Mouse (Mus musculus): ENCODE measurements around the gene Plppr1. TPM values are rescaled to one million over a fixed set of nuclear protein-coding genes. Genes with fewer than 3 reads are reported as not detected.

Plppr1 gene
- polyA plus RNA-seq, 1 experiment: not detected

GRCm38 (mm10) chr4:49210457-49210856, 151.4 kb downstream of the Plppr1 start:
- Histone ChIP-seq H3ac (ENCODE audit: control insufficient read depth, insufficient read length) (no peak overlapping the region), H3K27me3 (ENCODE audit: control insufficient read depth, insufficient read depth, insufficient read length) (no peaks in the 10 kb centered on the region), H3K4me3 (no peak overlapping the region), H3K79me2 (ENCODE audit: control insufficient read depth, insufficient read depth) (no peaks in the 10 kb centered on the region), H3K36me3 (ENCODE audit: control insufficient read depth, insufficient read depth) (no peaks in the 10 kb centered on the region), H3K4me2 (ENCODE audit: low read depth) (no peak overlapping the region)
- TF ChIP-seq POLR2A (IDR thresholded peaks at IDR 0.05; ENCODE audit: insufficient read length, low read depth): no peak
- TF ChIP-seq E2F4 (IDR thresholded peaks at IDR 0.05; ENCODE audit: insufficient read depth): no peak
- TF ChIP-seq MYOD1 (IDR thresholded peaks at IDR 0.05; ENCODE audit: control insufficient read depth in 1 of 3, insufficient read length in 2 of 3, low read depth in 2 of 3): no peak
- no peak for TF ChIP-seq TCF12 (IDR thresholded peaks at IDR 0.05; ENCODE audit: insufficient read depth, poor library complexity, severe bottlenecking)
- TF ChIP-seq MYOG (IDR thresholded peaks at IDR 0.05; ENCODE audit: control insufficient read depth in 1 of 3, insufficient read depth in 1 of 3, insufficient read length in 2 of 3, low read depth in 2 of 3): no peak
- TF ChIP-seq POLR2AphosphoS2 (IDR thresholded peaks at IDR 0.05; ENCODE audit: insufficient read length, low read depth): no peak
- TF ChIP-seq TCF3 (IDR thresholded peaks at IDR 0.05; ENCODE audit: insufficient read length, low read depth): no peak
- TF ChIP-seq CEBPB (IDR thresholded peaks at IDR 0.05; ENCODE audit: insufficient read depth, poor library complexity, severe bottlenecking): no peak
- TF ChIP-seq MAX (IDR thresholded peaks at IDR 0.05; ENCODE audit: low read depth): no peak
- TF ChIP-seq USF1 (IDR thresholded peaks at IDR 0.05; ENCODE audit: low read depth): no peak
- no peak for TF ChIP-seq REST (IDR thresholded peaks at IDR 0.05; ENCODE audit: insufficient read depth, insufficient read length)
- no peak for TF ChIP-seq SRF (IDR thresholded peaks at IDR 0.05; ENCODE audit: control insufficient read depth, insufficient read length, low read depth)

- H3K27me3 ChIP-seq (ENCODE audit: control insufficient read depth, insufficient read depth, insufficient read length): no peaks in the 10 kb centered on the region
- H3ac ChIP-seq (ENCODE audit: control insufficient read depth, insufficient read length): no peak overlapping the region
- no peak overlapping the region for H3K4me2 ChIP-seq (ENCODE audit: low read depth)
- no peak overlapping the region for H3K4me3 ChIP-seq
- H3K79me2 ChIP-seq (ENCODE audit: control insufficient read depth, insufficient read depth): no peaks in the 10 kb centered on the region
- no peaks in the 10 kb centered on the region for H3K36me3 ChIP-seq (ENCODE audit: control insufficient read depth, insufficient read depth)
- TF ChIP-seq REST (IDR thresholded peaks at IDR 0.05; ENCODE audit: insufficient read depth, insufficient read length): no peak
- TF ChIP-seq POLR2A (IDR thresholded peaks at IDR 0.05; ENCODE audit: insufficient read length, low read depth): no peak
- no peak for TF ChIP-seq MYOD1 (IDR thresholded peaks at IDR 0.05; ENCODE audit: control insufficient read depth in 1 of 3, insufficient read length in 2 of 3, low read depth in 2 of 3)
- no peak for TF ChIP-seq MAX (IDR thresholded peaks at IDR 0.05; ENCODE audit: low read depth)
- no peak for TF ChIP-seq TCF3 (IDR thresholded peaks at IDR 0.05; ENCODE audit: insufficient read length, low read depth)
- TF ChIP-seq TCF12 (IDR thresholded peaks at IDR 0.05; ENCODE audit: insufficient read depth, poor library complexity, severe bottlenecking): no peak
- no peak for TF ChIP-seq POLR2AphosphoS2 (IDR thresholded peaks at IDR 0.05; ENCODE audit: insufficient read length, low read depth)
- TF ChIP-seq E2F4 (IDR thresholded peaks at IDR 0.05; ENCODE audit: insufficient read depth): no peak
- TF ChIP-seq USF1 (IDR thresholded peaks at IDR 0.05; ENCODE audit: low read depth): no peak
Measured at GRCm38 (mm10) chr4:49211582-49211981, 152.5 kb downstream of the Plppr1 start.

- Histone ChIP-seq H3K4me2 (ENCODE audit: low read depth) (no peak overlapping the region), H3ac (ENCODE audit: control insufficient read depth, insufficient read length) (no peak overlapping the region), H3K79me2 (ENCODE audit: control insufficient read depth, insufficient read depth) (no peaks in the 10 kb centered on the region), H3K27me3 (ENCODE audit: control insufficient read depth, insufficient read depth, insufficient read length) (no peaks in the 10 kb centered on the region), H3K4me3 (no peak overlapping the region), H3K36me3 (ENCODE audit: control insufficient read depth, insufficient read depth) (no peaks in the 10 kb centered on the region)
- TF ChIP-seq POLR2A (IDR thresholded peaks at IDR 0.05; ENCODE audit: insufficient read length, low read depth): no peak
- TF ChIP-seq TCF3 (IDR thresholded peaks at IDR 0.05; ENCODE audit: insufficient read length, low read depth): no peak
- no peak for TF ChIP-seq SRF (IDR thresholded peaks at IDR 0.05; ENCODE audit: control insufficient read depth, insufficient read length, low read depth)
- no peak for TF ChIP-seq TCF12 (IDR thresholded peaks at IDR 0.05; ENCODE audit: insufficient read depth, poor library complexity, severe bottlenecking)
- no peak for TF ChIP-seq MYOD1 (IDR thresholded peaks at IDR 0.05; ENCODE audit: control insufficient read depth in 1 of 3, insufficient read length in 2 of 3, low read depth in 2 of 3)
- no peak for TF ChIP-seq CEBPB (IDR thresholded peaks at IDR 0.05; ENCODE audit: insufficient read depth, poor library complexity, severe bottlenecking)
- no peak for TF ChIP-seq REST (IDR thresholded peaks at IDR 0.05; ENCODE audit: insufficient read depth, insufficient read length)
- TF ChIP-seq MYOG (IDR thresholded peaks at IDR 0.05; ENCODE audit: control insufficient read depth in 1 of 3, insufficient read depth in 1 of 3, insufficient read length in 2 of 3, low read depth in 2 of 3): no peak
- TF ChIP-seq USF1 (IDR thresholded peaks at IDR 0.05; ENCODE audit: low read depth): no peak
- TF ChIP-seq E2F4 (IDR thresholded peaks at IDR 0.05; ENCODE audit: insufficient read depth): no peak
- no peak for TF ChIP-seq MAX (IDR thresholded peaks at IDR 0.05; ENCODE audit: low read depth)
- TF ChIP-seq POLR2AphosphoS2 (IDR thresholded peaks at IDR 0.05; ENCODE audit: insufficient read length, low read depth): no peak
Measured at GRCm38 (mm10) chr4:49212616-49213544, 153.8 kb downstream of the Plppr1 start.

GRCm38 (mm10) chr4:49214341-49214740, 155.3 kb downstream of the Plppr1 start:
- Histone ChIP-seq H3K27me3 (ENCODE audit: control insufficient read depth, insufficient read depth, insufficient read length) (no peaks in the 10 kb centered on the region), H3K4me2 (ENCODE audit: low read depth) (no peak overlapping the region), H3K4me3 (no peak overlapping the region), H3ac (ENCODE audit: control insufficient read depth, insufficient read length) (no peak overlapping the region), H3K36me3 (ENCODE audit: control insufficient read depth, insufficient read depth) (no peaks in the 10 kb centered on the region), H3K79me2 (ENCODE audit: control insufficient read depth, insufficient read depth) (no peaks in the 10 kb centered on the region)
- no peak for TF ChIP-seq REST (IDR thresholded peaks at IDR 0.05; ENCODE audit: insufficient read depth, insufficient read length)
- TF ChIP-seq TCF12 (IDR thresholded peaks at IDR 0.05; ENCODE audit: insufficient read depth, poor library complexity, severe bottlenecking): no peak
- no peak for TF ChIP-seq E2F4 (IDR thresholded peaks at IDR 0.05; ENCODE audit: insufficient read depth)
